Mouse (Mus musculus) bone marrow macrophage, adult 2 months (primary cell): Measurements from ENCODE around the gene Ddx5.

ENCODE experiments used
- CTCF ChIP-seq: IDR thresholded peaks from 2 replicates; pipeline ENCODE4 v1.5.1; 2012; ENCODE audit warnings: low read depth, mild to moderate bottlenecking, low read length, moderate library complexity
- POLR2A ChIP-seq: IDR thresholded peaks from 2 replicates; pipeline ENCODE4 v1.6.1; 2012; ENCODE audit warnings: mild to moderate bottlenecking, low read depth, low read length, borderline replicate concordance

GRCm38 (mm10) chr11:106751039-106752018, 37.7 kb downstream of the Ddx5 start, which contains the start of gene Milr1:
- TF ChIP-seq CTCF (no peak), POLR2A (no peak)
